Mouse (Mus musculus): Measurements from ENCODE around the gene Cinp. TPM values are rescaled to one million over a fixed set of nuclear protein-coding genes. Genes with fewer than 3 reads are reported as not detected.

Gene Cinp
- polyA plus RNA-seq, 1 experiment, result 52.0 TPM

DNA sequence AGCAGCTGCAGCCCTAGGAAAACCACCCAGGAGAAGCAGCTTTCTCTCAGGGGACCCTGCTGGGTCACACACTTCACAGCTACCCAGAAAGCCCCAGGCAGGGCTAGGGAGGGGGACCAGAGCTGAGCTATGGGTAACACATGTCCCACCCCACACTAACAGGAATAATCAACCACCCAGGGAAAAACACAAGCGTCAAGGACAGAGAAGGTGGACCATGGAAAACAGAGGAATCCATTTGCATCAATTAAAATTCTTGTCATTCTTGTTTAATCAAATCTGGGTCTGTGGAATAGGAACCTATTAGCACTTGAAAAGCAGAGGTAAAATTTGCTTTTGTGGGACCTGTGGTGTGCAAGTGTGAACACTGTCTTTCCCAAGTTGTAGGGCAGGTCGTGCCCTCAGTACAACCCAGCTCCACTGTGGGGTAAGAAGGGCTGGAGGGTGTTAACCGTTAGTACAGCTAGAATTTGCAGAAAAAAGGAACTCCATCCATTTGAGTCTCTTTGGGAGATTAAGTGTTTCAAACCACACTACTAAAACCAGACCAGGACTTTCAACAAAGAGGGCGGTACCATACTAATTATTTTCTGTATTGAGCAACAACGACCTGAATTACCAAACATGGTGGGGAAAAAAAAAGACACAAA, 51.6 kb downstream of the Cinp start:
- TF ChIP-seq CTCF (IDR thresholded peaks at IDR 0.05; ENCODE audit: borderline replicate concordance, control insufficient read depth, extremely low read depth, insufficient read depth, low read length, poor library complexity), result no peak
- TF ChIP-seq POLR2A (IDR thresholded peaks at IDR 0.05; ENCODE audit: control insufficient read depth, extremely low read depth, insufficient read depth, low read length, poor library complexity), result no peak

DNA sequence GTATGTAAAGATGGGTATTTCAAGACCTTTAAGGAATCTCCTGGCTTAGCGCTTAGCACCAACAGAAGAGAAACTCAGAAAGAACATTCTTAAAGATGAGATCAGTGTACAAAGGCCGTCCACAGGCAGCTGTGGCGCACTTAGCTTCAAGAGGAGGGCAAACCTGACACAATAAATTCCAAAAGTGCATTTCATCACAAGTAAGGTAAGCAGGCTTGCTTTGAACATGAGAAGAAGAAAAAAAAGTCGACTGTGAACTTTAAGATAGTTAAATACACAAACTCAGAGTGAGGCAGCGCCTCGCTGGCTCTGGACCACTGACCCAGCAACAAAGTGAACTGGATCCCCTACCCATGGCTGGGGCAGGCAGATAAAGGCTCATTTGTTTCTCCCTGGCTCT, 52.2 kb downstream of the Cinp start:
- DNase-seq, result no peak
- no peaks in the 10 kb centered on the region for H3K36me3 ChIP-seq (ENCODE audit: control insufficient read depth, insufficient read depth, low read length)
- no peak overlapping the region for H3K4me3 ChIP-seq (ENCODE audit: control insufficient read depth, insufficient read depth, low read length)
- H3K27ac ChIP-seq (ENCODE audit: control insufficient read depth, insufficient read depth, low read length), result no peak overlapping the region
- H3K27me3 ChIP-seq (ENCODE audit: control insufficient read depth, insufficient read depth, low read length), result no peaks in the 10 kb centered on the region
- 78% methylated on average over 6 of the region's 6 CpGs for WGBS
- TF ChIP-seq POLR2A (IDR thresholded peaks at IDR 0.05; ENCODE audit: control insufficient read depth, extremely low read depth, insufficient read depth, low read length, poor library complexity), result no peak
- no peak for TF ChIP-seq CTCF (IDR thresholded peaks at IDR 0.05; ENCODE audit: borderline replicate concordance, control insufficient read depth, extremely low read depth, insufficient read depth, low read length, poor library complexity)
- peaks cover 4% of the 10 kb centered on the region; the same call in 1 of the 2 replicates for H3K4me1 ChIP-seq (replicated peaks; ENCODE audit: control insufficient read depth, insufficient read depth, low read length)

More for the DNA sequence above, 51.6 kb downstream of the Cinp start:
- peaks cover 4% of the 10 kb centered on the region; the same call in 1 of the 2 replicates for H3K4me1 ChIP-seq (replicated peaks; ENCODE audit: control insufficient read depth, insufficient read depth, low read length)
- H3K36me3 ChIP-seq (ENCODE audit: control insufficient read depth, insufficient read depth, low read length), result no peaks in the 10 kb centered on the region
- H3K27ac ChIP-seq (ENCODE audit: control insufficient read depth, insufficient read depth, low read length), result no peak overlapping the region
- no peak for DNase-seq
- H3K27me3 ChIP-seq (ENCODE audit: control insufficient read depth, insufficient read depth, low read length), result no peaks in the 10 kb centered on the region
- WGBS, result 39% methylated on average over 5 of the region's 5 CpGs
- no peak overlapping the region for H3K4me3 ChIP-seq (ENCODE audit: control insufficient read depth, insufficient read depth, low read length)

- 97% methylated on average over 3 of the region's 3 CpGs for WGBS
- no peak overlapping the region for H3K27ac ChIP-seq (ENCODE audit: control insufficient read depth, insufficient read depth, low read length)
- no peak for DNase-seq
- H3K27me3 ChIP-seq (ENCODE audit: control insufficient read depth, insufficient read depth, low read length), result no peaks in the 10 kb centered on the region
- TF ChIP-seq CTCF (IDR thresholded peaks at IDR 0.05; ENCODE audit: borderline replicate concordance, control insufficient read depth, extremely low read depth, insufficient read depth, low read length, poor library complexity) (no peak), POLR2A (IDR thresholded peaks at IDR 0.05; ENCODE audit: control insufficient read depth, extremely low read depth, insufficient read depth, low read length, poor library complexity) (no peak)
- no peaks in the 10 kb centered on the region for H3K36me3 ChIP-seq (ENCODE audit: control insufficient read depth, insufficient read depth, low read length)
- H3K4me3 ChIP-seq (ENCODE audit: control insufficient read depth, insufficient read depth, low read length), result no peak overlapping the region
- H3K4me1 ChIP-seq (replicated peaks; ENCODE audit: control insufficient read depth, insufficient read depth, low read length), result no peaks in the 10 kb centered on the region
Observed at GRCm38 (mm10) chr12:110835182-110835581, 53.8 kb downstream of the Cinp start.

- no peak for TF ChIP-seq POLR2A (IDR thresholded peaks at IDR 0.05; ENCODE audit: control insufficient read depth, extremely low read depth, insufficient read depth, low read length, poor library complexity)
- no peak for TF ChIP-seq CTCF (IDR thresholded peaks at IDR 0.05; ENCODE audit: borderline replicate concordance, control insufficient read depth, extremely low read depth, insufficient read depth, low read length, poor library complexity)
- 90% methylated on average over 11 of the region's 11 CpGs for WGBS
- no peak overlapping the region for H3K4me3 ChIP-seq (ENCODE audit: control insufficient read depth, insufficient read depth, low read length)
Observed at GRCm38 (mm10) chr12:110830293-110831024, 58.5 kb downstream of the Cinp start.

GRCm38 (mm10) chr12:110828908-110829307, 60.0 kb downstream of the Cinp start:
- Histone ChIP-seq H3K27me3 (ENCODE audit: control insufficient read depth, insufficient read depth, low read length) (no peaks in the 10 kb centered on the region), H3K4me3 (ENCODE audit: control insufficient read depth, insufficient read depth, low read length) (no peak overlapping the region), H3K4me1 (replicated peaks; ENCODE audit: control insufficient read depth, insufficient read depth, low read length) (no peaks in the 10 kb centered on the region), H3K36me3 (ENCODE audit: control insufficient read depth, insufficient read depth, low read length) (no peaks in the 10 kb centered on the region), H3K27ac (ENCODE audit: control insufficient read depth, insufficient read depth, low read length) (no peak overlapping the region)
- DNase-seq, result no peak
- no peak for TF ChIP-seq POLR2A (IDR thresholded peaks at IDR 0.05; ENCODE audit: control insufficient read depth, extremely low read depth, insufficient read depth, low read length, poor library complexity)
- WGBS, result 96% methylated on average over 4 of the region's 4 CpGs

More at GRCm38 (mm10) chr12:110830293-110831024, 58.5 kb downstream of the Cinp start:
- H3K27ac ChIP-seq (ENCODE audit: control insufficient read depth, insufficient read depth, low read length), result no peak overlapping the region
- no peaks in the 10 kb centered on the region for H3K4me1 ChIP-seq (replicated peaks; ENCODE audit: control insufficient read depth, insufficient read depth, low read length)
- no peak for DNase-seq
- H3K36me3 ChIP-seq (ENCODE audit: control insufficient read depth, insufficient read depth, low read length), result no peaks in the 10 kb centered on the region
- H3K27me3 ChIP-seq (ENCODE audit: control insufficient read depth, insufficient read depth, low read length), result no peaks in the 10 kb centered on the region

Other genes starting within 250 kb of the Cinp start
- gene 1700001K19Rik, start 206.5 kb downstream of the Cinp start, polyA plus RNA-seq (2012; rRNA removed), result 0.16 TPM in 1 of 2 replicates, not detected in the other
- 168 and 181 TPM in 2 replicates for gene Hsp90aa1, start 186.4 kb downstream of the Cinp start, polyA plus RNA-seq (2012; rRNA removed)
- gene Wdr20, start 151.2 kb downstream of the Cinp start, polyA plus RNA-seq (2012; rRNA removed), result 29.9 and 31.7 TPM in 2 replicates
- gene Mok, start 48.2 kb downstream of the Cinp start, polyA plus RNA-seq (2012; rRNA removed), result 0.65 and 1.4 TPM in 2 replicates
- gene Zfp839, start 38.9 kb downstream of the Cinp start, polyA plus RNA-seq (2012; rRNA removed), result 4.2 and 5.5 TPM in 2 replicates
- 9.3 and 9.6 TPM in 2 replicates for gene Tecpr2, start 119 bp upstream of the Cinp start, polyA plus RNA-seq (2012; rRNA removed)
- gene Ankrd9, start 89.9 kb upstream of the Cinp start, polyA plus RNA-seq (2012; rRNA removed), result 32.6 and 33.0 TPM in 2 replicates
- 21.9 and 24.4 TPM in 2 replicates for gene Rcor1, start 150.2 kb upstream of the Cinp start, polyA plus RNA-seq (2012; rRNA removed)

All from thymus, adult 2 months (tissue).